Mouse (Mus musculus): ENCODE data around the gene Mptx1.
"Not testable (repeated sequence)": the region's sequence is repeated elsewhere in the genome, so short reads cannot be mapped to it uniquely, and the experiment has no call there.

The Mptx1 gene

DNA sequence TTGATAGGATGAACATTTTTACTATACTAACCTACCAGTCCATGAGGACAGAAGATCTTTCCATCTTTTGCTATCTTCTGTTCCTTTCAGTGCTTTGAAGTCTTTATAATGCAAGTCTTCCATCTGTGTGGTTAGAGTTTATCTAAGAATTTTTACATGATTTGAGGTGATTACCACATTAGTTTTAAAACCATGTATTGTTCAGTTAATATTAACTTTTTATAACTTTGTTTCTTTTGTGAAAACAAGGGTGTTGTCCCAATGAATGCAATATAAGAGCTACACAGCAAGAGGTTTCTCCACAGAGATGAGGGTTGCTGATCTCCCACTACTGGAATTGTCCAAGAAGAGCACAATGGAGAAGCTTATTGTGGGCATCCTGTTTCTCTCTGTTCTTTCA lies at the start of gene Mptx1:
TSS of gene Mptx1 (plus strand) at position 301 of the 400 bp plus-strand sequence.
- no peak for DNase-seq (ENCODE audit: low spot score in 2 of 2)

DNA sequence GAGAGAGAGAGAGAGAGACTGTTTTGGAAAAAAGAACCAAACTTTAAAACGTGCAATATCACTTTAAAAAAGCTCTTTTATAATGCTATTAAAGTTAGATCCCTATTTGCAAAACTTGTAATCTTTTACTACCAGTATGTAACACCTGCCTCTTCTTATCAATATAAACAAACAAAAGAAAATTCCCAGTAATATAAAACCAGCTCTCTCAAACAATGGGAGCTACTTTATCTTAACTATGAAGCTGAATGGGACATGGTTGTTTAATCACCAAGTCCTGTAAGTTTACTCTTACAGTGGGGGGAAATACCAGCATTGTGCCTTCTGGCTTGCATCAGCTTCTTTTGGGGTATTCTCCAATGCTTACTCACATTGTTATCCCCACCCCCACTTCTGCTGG lies 27.2 kb upstream of the Mptx1 start:
- no peak for DNase-seq (ENCODE audit: low spot score in 2 of 2)

DNA sequence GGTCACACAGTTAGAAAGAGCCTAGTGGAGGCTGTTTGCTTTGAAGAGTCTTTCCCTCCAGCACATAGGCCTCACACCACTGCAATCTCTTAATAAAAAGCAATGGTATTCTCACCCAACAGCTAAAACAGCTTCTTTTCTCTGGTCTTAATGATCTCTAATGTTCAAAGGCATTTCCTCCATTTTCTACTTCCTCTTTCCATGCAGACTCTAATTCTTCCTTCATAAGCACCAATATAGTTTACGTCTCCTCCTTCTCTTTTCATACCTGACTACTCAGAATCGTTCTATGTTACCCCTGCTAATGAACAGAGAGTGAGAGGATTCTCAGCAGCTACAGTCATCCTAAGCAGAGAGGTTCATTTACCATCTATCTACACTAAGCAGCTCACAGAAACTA lies 13.0 kb upstream of the Mptx1 start:
- no peak for DNase-seq (ENCODE audit: low spot score in 2 of 2)

DNA sequence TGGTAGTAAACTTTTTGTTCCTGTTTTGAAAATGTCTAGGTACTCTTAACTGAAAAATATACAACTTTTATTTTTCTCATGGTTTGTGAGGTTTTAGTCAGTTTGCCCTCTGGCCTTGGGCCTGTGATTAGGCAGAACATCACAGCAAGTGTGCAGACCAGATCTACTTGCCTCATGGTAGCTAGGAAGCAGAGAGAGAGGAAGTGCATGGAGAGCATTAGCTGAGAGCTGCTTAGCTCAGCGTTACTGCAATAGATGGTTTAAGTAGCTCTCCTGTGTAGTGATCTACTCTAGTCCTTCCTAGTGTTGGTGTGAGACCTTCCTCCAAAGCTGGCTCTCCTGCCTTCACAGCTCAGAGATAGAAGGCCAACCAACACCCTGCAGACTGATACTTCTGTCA lies 23.3 kb downstream of the Mptx1 start:
- DNase-seq (ENCODE audit: low spot score in 2 of 2) = not testable (repeated sequence)

DNA sequence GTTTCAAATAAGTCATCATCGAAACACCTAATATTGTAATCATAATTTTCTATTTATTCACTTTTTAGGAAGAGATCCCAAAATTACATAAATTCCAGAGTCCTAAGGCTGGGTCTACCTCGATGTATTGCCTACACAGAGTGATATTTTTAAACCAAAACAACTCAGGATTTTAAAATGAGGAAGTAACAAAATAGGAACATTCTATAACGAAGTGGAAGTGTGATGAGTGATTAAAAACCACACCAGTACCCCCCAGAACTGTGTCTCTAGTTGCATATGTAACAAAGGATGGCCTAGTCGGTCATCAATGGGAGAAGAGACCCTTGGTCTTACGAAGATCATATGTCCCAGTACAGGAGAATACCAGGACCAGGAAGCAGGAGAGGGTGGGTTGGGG lies 24.3 kb downstream of the Mptx1 start:
- DNase-seq (ENCODE audit: low spot score in 2 of 2) = no peak

DNA sequence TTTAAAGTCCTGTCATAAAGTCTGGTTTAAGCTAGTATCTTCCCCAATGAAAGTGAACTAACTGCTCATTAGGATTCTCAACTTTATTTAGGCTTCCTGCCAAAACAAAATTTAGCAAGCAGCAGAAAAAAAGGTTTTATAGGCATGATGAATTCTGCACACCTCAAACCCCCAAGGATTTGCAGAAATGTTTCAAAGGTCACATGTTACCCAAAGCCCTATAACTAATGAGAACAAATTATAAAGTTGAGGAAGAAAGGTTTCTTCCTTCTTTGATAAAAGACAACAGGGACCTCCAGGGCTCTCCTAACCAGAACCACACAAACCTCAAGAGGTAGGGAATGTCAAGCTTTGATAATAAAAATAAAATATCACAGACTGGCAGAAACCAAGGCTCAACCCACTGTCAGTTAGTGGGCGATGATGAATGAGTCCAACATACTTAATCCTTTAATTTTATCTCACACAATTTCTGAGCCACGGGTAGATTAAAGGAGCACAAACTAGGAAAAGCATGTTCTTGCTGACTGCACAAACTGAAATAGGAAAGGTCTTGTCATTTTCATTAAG lies 34.6 kb downstream of the Mptx1 start, which contains the start of gene Olfr417:
TSS of gene Olfr417 (plus strand) at position 241 of the 570 bp plus-strand sequence.
- DNase-seq (ENCODE audit: low spot score in 2 of 2) = no peak

DNA sequence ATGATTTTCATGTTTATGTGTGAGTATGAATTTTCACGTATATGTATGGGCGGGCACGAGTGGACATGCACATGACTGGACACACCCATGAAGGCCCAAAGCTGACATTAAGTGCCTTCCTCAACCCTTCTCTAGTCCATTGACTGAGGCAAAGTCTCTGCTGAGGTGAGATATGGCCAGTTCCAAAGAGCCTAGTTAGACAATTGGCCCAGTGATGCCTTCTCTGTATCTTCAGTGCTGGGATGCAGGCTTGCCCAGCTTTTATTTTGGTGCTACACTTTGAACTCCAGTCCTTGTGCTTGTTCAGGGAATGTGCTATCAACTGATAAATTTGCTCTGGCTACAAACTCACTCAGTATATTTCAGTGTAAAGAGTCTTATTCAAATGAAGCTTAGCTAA lies 43.5 kb downstream of the Mptx1 start:
- no peak for DNase-seq (ENCODE audit: low spot score in 2 of 2)

All from right cerebral cortex, postnatal 36 days (tissue).